Mouse (Mus musculus): ENCODE data around the gene Tmem217. TPM values are rescaled to one million over a fixed set of nuclear protein-coding genes. Genes with fewer than 3 reads are reported as not detected.

Gene Tmem217
- polyA plus RNA-seq, 1 experiment: 0.28 TPM

- Histone ChIP-seq H3K4me3 (replicated peaks; ENCODE audit: extremely low read depth, low read depth, low read length) (no peak overlapping the region), H3K4me1 (ENCODE audit: control insufficient read depth, insufficient read depth, low read length) (no peaks in the 10 kb centered on the region; the same call in 1 of the 2 replicates)
- peak; percentile 69 for TF ChIP-seq CTCF (IDR thresholded peaks at IDR 0.05; ENCODE audit: insufficient read depth, low read length)
- no peak for TF ChIP-seq POLR2A (IDR thresholded peaks at IDR 0.05; ENCODE audit: borderline replicate concordance, extremely low read depth, low read depth, low read length)
- 36% methylated on average over 13 of the region's 13 CpGs for WGBS
- peak; percentile 67 for DNase-seq
These were observed 39.0 kb downstream of the Tmem217 start for GRCm38 (mm10) chr17:29513044-29513730.

DNA sequence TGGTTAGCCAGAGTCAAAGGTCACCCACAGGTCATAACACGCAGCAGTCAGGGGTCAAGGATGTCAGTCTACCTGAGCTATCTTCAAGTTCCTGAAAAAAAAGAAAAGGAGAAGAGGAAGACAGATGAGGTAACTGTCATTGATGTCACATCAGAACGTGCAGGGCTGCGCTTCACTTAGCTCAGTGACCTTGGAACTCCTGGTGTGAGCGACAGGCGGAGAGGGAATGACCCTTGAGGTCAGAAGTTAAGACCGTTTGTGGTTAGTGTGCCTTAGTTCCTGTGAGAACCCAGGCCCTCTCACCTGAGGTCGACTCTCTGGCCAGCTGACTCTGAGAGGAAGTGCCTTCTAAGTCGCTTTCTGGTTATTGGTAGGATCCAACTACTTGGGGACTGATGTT lies 41.5 kb downstream of the Tmem217 start:
- H3K4me3 ChIP-seq (replicated peaks; ENCODE audit: extremely low read depth, low read depth, low read length): no peak overlapping the region
- no peaks in the 10 kb centered on the region; the same call in 1 of the 2 replicates for H3K4me1 ChIP-seq (ENCODE audit: control insufficient read depth, insufficient read depth, low read length)
- DNase-seq: no peak
- TF ChIP-seq CTCF (IDR thresholded peaks at IDR 0.05; ENCODE audit: insufficient read depth, low read length) (no peak), POLR2A (IDR thresholded peaks at IDR 0.05; ENCODE audit: borderline replicate concordance, extremely low read depth, low read depth, low read length) (no peak)
- WGBS: 62% methylated on average over 8 of the region's 8 CpGs

DNA sequence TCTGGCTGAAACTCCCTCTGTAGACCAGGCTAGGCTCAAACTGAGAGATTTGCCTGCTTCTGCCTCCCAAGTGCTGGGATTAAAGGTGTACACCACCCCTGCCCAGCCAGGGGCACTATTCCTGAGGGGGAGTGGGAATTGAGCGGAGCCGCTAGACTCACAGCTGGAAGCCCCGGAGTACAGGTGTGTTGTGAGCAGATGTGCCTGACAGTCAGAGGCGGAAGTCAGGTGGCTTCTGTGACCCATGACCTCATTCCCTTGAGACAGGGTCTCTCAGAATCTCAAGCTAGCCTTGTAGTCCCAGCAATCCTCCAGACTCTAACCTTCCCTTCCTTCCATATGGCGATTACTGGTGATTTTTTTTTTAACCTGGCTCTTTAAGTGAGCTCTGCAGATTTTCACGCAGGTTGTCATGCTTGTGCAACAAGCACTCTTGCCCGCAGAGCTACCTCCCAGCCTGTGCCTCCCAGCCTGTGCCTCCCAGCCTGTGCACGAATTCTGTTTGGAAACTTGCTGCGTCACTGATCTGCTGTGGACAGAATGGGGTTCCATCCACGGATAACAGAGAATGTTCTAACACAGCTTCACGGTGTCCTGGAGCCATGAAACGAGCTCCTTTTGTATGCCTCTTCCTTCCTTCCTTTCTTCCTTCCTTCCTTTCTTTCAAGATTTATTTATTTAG lies 43.1 kb downstream of the Tmem217 start:
- WGBS: 61% methylated on average over 12 of the region's 12 CpGs
- TF ChIP-seq CTCF (IDR thresholded peaks at IDR 0.05; ENCODE audit: insufficient read depth, low read length) (no peak), POLR2A (IDR thresholded peaks at IDR 0.05; ENCODE audit: borderline replicate concordance, extremely low read depth, low read depth, low read length) (no peak)
- H3K4me1 ChIP-seq (ENCODE audit: control insufficient read depth, insufficient read depth, low read length): no peaks in the 10 kb centered on the region; the same call in 1 of the 2 replicates
- no peak for DNase-seq
- no peak overlapping the region for H3K4me3 ChIP-seq (replicated peaks; ENCODE audit: extremely low read depth, low read depth, low read length)

DNA sequence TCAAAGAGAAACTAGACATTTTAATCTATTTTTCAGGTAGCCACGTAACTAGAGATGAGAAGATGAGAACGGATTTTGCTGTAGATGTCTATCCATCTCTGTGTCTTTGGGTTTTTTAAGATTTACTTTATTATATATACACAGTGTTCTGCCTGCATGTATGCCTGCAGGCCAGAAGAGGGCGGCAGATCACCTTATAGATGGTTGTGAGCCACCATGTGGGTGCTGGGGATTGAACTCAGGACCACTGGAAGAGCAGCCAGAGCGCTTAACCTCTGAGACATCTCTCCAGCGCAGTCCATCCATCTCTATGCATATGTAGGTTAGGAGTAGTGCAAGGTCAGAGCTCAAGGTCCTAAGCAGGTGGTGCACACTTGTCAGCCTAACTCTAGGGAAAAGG lies 48.5 kb downstream of the Tmem217 start:
- no peak overlapping the region for H3K4me3 ChIP-seq (replicated peaks; ENCODE audit: extremely low read depth, low read depth, low read length)
- 85% methylated on average over 5 of the region's 5 CpGs for WGBS
- TF ChIP-seq CTCF (IDR thresholded peaks at IDR 0.05; ENCODE audit: insufficient read depth, low read length) (0 out of 2 replicates have a peak, but pooled peaks have one; percentile 11), POLR2A (IDR thresholded peaks at IDR 0.05; ENCODE audit: borderline replicate concordance, extremely low read depth, low read depth, low read length) (no peak)

DNA sequence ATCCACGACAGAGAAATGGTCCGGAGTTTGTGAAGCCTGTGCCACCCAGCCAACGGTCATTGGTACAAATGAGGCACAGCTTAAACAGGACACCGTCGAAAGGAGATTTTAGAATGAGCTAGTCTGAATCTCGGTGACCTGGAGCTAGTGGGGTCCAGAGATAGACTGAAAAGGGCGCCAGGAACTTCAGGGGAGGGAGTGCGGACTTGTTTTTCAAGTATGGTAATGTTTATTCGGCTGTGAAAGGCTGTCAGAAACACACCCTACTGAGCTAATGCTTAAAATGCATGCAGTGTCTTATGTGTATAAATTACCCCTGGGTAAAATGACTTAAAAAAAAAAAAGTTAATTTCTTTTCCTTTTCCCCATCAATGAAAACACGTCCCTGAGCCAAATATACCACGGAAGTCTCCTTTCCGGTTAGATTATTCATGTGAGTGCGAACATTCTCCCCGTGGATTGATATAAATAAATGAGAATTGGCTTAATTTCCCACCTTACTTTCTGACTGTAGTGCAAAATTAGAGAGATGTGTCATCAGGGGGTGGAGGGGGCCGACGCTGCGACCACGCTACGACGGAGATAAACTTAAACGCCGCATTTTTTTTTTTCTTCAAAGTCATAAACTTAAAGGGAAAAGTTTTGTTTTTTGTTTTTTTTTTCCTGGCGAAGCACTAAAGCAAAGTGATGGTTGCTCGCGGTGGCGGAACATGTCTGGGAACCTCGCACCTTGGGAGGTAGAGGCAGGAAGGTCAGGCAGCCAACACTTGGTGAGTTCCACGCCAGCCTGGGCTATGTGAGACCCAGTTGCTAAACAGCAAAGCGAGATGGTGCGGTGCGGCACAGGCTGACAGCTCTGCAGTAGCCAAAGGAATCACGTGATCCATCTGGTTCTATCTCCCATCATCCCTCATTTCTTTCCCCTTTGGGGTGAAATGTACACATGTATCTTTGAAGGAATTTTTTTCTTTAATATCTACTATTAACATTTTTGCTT lies 49.2 kb downstream of the Tmem217 start:
- H3K4me3 ChIP-seq (replicated peaks; ENCODE audit: extremely low read depth, low read depth, low read length): no peak overlapping the region
- no peak for DNase-seq
- WGBS: 11% methylated on average over 32 of the region's 32 CpGs
- H3K4me1 ChIP-seq (ENCODE audit: control insufficient read depth, insufficient read depth, low read length): peaks cover 9% of the 10 kb centered on the region
- TF ChIP-seq CTCF (IDR thresholded peaks at IDR 0.05; ENCODE audit: insufficient read depth, low read length): no peak
- TF ChIP-seq POLR2A (IDR thresholded peaks at IDR 0.05; ENCODE audit: borderline replicate concordance, extremely low read depth, low read depth, low read length): no peak

More for the DNA sequence above, 48.5 kb downstream of the Tmem217 start:
- no peak for DNase-seq
- H3K4me1 ChIP-seq (ENCODE audit: control insufficient read depth, insufficient read depth, low read length): peaks cover 9% of the 10 kb centered on the region

DNA sequence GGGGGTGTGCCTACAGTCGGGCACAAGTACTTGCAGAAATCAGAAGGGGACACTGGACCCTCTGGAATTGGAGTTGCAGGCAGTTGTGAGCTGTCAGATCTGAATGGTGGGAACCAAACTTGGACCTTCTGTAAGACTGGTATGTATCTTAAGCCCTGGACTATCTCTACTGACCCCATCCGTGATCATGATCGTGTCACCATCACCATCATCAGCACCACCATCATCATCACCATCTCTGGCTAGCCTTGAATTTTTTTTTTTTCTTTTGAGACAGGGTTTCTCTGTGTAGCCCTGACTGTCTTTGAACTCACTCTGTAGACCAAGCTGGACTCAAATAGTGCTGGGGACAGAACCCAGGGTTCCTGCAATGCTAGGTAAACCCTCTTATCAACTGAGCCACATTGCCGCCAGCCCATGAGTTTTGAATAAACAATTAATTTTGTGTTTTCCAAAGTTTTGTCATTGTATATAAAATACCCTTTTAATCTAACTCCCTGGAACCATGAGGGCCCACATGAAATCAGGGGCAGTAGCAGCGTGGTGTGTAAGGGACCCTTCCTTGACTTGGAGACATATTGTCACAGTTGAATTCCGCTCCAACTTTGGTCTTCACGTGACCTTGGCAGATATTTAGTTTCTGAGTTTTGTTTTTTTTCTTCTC lies 50.0 kb downstream of the Tmem217 start:
- TF ChIP-seq CTCF (IDR thresholded peaks at IDR 0.05; ENCODE audit: insufficient read depth, low read length): no peak
- TF ChIP-seq POLR2A (IDR thresholded peaks at IDR 0.05; ENCODE audit: borderline replicate concordance, extremely low read depth, low read depth, low read length): no peak
- WGBS: 66% methylated on average over 7 of the region's 7 CpGs
- Histone ChIP-seq H3K4me1 (ENCODE audit: control insufficient read depth, insufficient read depth, low read length) (peaks cover 9% of the 10 kb centered on the region), H3K4me3 (replicated peaks; ENCODE audit: extremely low read depth, low read depth, low read length) (no peak overlapping the region)
- no peak for DNase-seq

DNA sequence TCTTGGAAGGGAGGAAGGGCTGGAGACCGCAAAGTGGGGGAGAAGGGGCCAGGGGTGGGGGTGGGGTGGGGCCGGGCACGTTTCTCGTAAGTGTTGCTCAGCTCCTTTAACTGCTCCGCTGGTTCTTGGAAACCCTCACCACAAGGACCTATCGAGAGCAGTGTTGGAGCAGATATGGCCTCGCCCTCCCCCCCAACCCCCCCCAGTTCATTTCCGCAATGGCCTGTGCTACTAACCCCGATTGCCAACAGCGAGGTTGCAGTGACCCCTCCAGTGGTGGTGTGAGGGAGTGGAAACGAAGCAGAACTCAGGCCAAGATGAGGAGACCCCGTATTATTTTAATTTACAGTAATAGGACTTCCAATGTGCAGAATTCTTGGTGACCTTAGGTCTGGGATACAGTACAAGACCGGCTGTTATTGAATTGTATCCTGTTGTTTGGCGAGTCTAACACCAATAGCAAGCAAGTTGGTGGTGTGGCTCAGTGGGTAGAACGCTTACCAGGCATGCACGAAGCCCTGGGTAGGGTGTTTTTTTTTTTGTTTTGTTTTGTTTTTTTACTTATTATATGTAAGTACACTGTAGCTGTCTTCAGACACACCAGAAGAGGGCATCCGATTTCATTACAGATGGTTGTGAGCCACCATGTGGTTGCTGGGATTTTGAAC lies 51.2 kb downstream of the Tmem217 start:
- 50% methylated on average over 17 of the region's 17 CpGs for WGBS
- DNase-seq: no peak
- TF ChIP-seq CTCF (IDR thresholded peaks at IDR 0.05; ENCODE audit: insufficient read depth, low read length) (no peak), POLR2A (IDR thresholded peaks at IDR 0.05; ENCODE audit: borderline replicate concordance, extremely low read depth, low read depth, low read length) (no peak)

GRCm38 (mm10) chr17:29500243-29500740 lies 51.9 kb downstream of the Tmem217 start:
- DNase-seq: no peak
- H3K4me3 ChIP-seq (replicated peaks; ENCODE audit: extremely low read depth, low read depth, low read length): no peak overlapping the region
- TF ChIP-seq POLR2A (IDR thresholded peaks at IDR 0.05; ENCODE audit: borderline replicate concordance, extremely low read depth, low read depth, low read length) (no peak), CTCF (IDR thresholded peaks at IDR 0.05; ENCODE audit: insufficient read depth, low read length) (no peak)
- peaks cover 9% of the 10 kb centered on the region for H3K4me1 ChIP-seq (ENCODE audit: control insufficient read depth, insufficient read depth, low read length)
- 72% methylated on average over 7 of the region's 7 CpGs for WGBS

More for the DNA sequence above, 51.2 kb downstream of the Tmem217 start:
- Histone ChIP-seq H3K4me3 (replicated peaks; ENCODE audit: extremely low read depth, low read depth, low read length) (no peak overlapping the region), H3K4me1 (ENCODE audit: control insufficient read depth, insufficient read depth, low read length) (peaks cover 9% of the 10 kb centered on the region)

Data from lung, adult 2 months (tissue).